Mouse (Mus musculus) retina, embryonic 14.5 days (tissue): ENCODE measurements around the gene S1pr4.

Experiments used
- DNase-seq: peaks from one replicate; pipeline ENCODE4 v3.0.0-alpha.2; 2015; ENCODE audit warnings: low spot score

Gene S1pr4

GRCm38 (mm10) chr10:81464405-81465264 lies 35.3 kb downstream of the S1pr4 start:
- DNase-seq = peak; percentile 81

DNA sequence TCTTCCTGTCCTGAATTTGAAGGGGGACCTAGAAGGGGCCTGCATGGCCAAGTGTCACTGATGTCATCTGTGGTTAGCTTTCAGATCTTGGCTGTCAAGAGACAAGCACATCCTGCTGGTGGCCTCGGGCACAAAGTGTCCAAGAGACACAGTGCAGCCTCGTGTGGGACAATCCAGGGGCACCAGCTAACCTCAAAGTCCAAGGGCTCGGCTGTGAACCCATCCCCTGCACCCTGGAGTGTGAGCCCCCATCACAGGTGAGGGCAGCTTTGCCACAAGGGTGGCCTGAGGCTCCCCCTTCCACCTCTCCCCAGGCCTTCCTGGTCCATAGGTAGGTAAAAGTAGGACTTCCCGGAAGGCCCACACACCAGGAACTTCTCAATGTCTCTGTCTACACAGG lies 36.4 kb downstream of the S1pr4 start:
- no peak for DNase-seq

- DNase-seq = no peak
These were observed 37.0 kb downstream of the S1pr4 start for GRCm38 (mm10) chr10:81462917-81463316.

- no peak for DNase-seq
These were observed 37.5 kb downstream of the S1pr4 start for GRCm38 (mm10) chr10:81462415-81462804.

GRCm38 (mm10) chr10:81461673-81462414 lies 38.1 kb downstream of the S1pr4 start:
- no peak for DNase-seq

- no peak for DNase-seq
These were observed 39.0 kb downstream of the S1pr4 start for GRCm38 (mm10) chr10:81460951-81461350.

- no peak for DNase-seq
These were observed 39.5 kb downstream of the S1pr4 start for GRCm38 (mm10) chr10:81460471-81460870.

- DNase-seq = no peak
These were observed 40.5 kb downstream of the S1pr4 start for GRCm38 (mm10) chr10:81459399-81459798.

GRCm38 (mm10) chr10:81458267-81458666 lies 41.7 kb downstream of the S1pr4 start:
- no peak for DNase-seq

GRCm38 (mm10) chr10:81457624-81458023 lies 42.3 kb downstream of the S1pr4 start:
- DNase-seq = no peak

GRCm38 (mm10) chr10:81456983-81457563 lies 42.9 kb downstream of the S1pr4 start:
- no peak for DNase-seq

GRCm38 (mm10) chr10:81455181-81455895 lies 44.6 kb downstream of the S1pr4 start, which contains the start of gene Nfic:
Gene Nfic (minus strand): TSS chr10:81455635.
- DNase-seq = no peak

DNA sequence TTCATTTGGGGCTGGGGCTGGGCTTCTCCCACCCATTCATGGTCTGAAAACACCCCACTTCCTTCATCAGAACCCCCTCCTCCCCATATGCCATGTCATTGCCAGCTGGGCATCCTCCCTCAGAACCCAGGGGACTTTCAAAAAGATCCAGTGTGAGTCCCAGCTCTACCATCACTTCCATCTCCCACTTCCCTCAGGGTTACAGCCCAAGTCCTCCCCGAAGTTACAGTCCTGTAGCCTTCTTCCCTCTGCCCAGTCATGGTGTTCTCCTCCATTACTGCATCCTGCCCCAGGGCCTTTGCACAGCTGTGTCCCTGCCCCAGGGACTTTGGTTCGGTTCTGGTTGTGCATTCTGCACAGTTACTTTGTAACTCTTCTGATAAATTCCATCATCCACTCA lies 45.8 kb downstream of the S1pr4 start:
- no peak for DNase-seq

- no peak for DNase-seq
These were observed 47.0 kb downstream of the S1pr4 start for GRCm38 (mm10) chr10:81452947-81453288.

- DNase-seq = no peak
These were observed 47.5 kb downstream of the S1pr4 start for GRCm38 (mm10) chr10:81452237-81452946.

DNA sequence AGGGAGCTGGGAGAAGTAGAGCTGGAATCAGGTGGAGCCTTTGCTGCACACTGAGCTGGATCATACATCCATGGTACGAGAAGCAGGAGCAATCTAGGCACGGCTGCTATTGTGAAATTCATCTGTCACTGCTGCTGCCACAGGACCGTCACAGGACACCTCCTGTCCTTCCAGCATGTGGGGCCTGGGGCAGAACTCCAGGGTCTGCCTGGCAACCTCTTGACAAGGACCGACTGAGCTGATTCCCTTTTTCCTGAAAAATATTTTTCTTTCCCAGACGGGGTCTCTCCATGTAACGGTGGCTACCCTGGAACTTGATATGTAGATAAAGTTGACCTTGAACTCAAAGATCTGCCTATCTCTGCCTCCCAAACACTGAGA lies 48.6 kb downstream of the S1pr4 start:
- no peak for DNase-seq

- DNase-seq = no peak
These were observed 49.1 kb downstream of the S1pr4 start for GRCm38 (mm10) chr10:81450641-81451364.

DNA sequence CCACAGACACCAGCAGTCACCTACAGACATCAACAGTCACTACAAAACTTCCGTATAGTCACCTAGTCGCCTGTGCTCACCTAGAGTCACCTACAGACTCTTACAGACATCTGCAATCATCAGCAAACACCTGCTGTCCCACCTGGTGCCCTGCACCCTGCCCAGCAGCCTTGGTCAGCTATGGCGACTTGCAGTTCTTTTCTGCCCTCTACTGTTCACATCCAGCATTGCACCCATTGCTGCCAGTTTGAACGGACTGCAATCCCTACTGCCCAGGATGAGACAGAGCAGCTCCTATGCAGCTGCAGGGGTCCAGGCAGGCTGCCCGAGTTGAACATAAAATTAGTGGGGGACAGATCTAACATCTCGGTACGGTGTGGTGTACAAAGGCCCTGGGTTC lies 49.8 kb downstream of the S1pr4 start:
- DNase-seq = peak; percentile 95
